Mouse (Mus musculus): Measurements from ENCODE around the gene Bahcc1. TPM values are rescaled to one million over a fixed set of nuclear protein-coding genes. Genes with fewer than 3 reads are reported as not detected.

Gene Bahcc1
- total and polyA plus RNA-seq, 2 experiments from 2014 or later, result 9.1 to 31.1 TPM

DNA sequence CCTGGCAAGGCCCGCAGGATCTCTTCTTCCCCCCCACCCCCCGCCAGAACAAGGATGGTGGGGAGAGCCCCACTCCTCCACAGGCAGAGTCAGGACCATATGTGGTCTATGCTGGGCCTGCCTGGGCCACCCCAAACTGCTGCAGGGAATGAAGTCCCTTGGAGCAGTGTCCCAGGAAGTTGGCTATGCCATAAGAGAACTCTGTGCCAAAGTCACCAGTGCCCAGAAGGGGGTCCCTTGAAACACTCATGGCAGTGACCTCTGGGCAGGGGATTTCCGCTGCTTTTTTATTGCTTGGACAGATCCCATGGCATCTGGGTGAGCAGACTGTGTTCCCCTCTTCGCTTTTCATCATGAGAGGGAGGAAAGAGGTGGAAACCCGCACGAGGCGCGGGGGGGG lies 22.8 kb downstream of the Bahcc1 start:
- ATAC-seq (peak; percentile 3; the same call in 1 of the 2 replicates), DNase-seq (ENCODE audit: low spot score) (peak; percentile 53)
- no peak for TF ChIP-seq CTCF (IDR thresholded peaks at IDR 0.05; ENCODE audit: low read depth)

GRCm38 (mm10) chr11:120256108-120256507 lies 23.4 kb downstream of the Bahcc1 start:
- Histone ChIP-seq H3K9ac (replicated peaks; ENCODE audit: low read length) (no peak overlapping the region), H3K4me3 (ENCODE audit: low read length) (no peak overlapping the region), H3K36me3 (ENCODE audit: insufficient read depth, low read length) (no peaks in the 10 kb centered on the region), H3K4me1 (ENCODE audit: insufficient read depth, low read length) (peaks cover 74% of the 10 kb centered on the region), H3K9me3 (ENCODE audit: low read length) (no peaks in the 10 kb centered on the region), H3K27me3 (ENCODE audit: insufficient read depth, low read length) (no peaks in the 10 kb centered on the region), H3K27ac (no peak overlapping the region), H3K4me2 (ENCODE audit: low read depth, low read length) (no peak overlapping the region)
- DNase-seq (ENCODE audit: low spot score) (peak; percentile 47), ATAC-seq (no peak)
- 42% methylated on average over 5 of the region's 5 CpGs for WGBS
- no peak for TF ChIP-seq CTCF (IDR thresholded peaks at IDR 0.05; ENCODE audit: low read depth)

More for the DNA sequence above, 22.8 kb downstream of the Bahcc1 start:
- 39% methylated on average over 4 of the region's 8 CpGs for WGBS
- Histone ChIP-seq H3K9me3 (ENCODE audit: low read length) (no peaks in the 10 kb centered on the region), H3K4me1 (ENCODE audit: insufficient read depth, low read length) (peaks cover 68% of the 10 kb centered on the region), H3K4me2 (ENCODE audit: low read depth, low read length) (no peak overlapping the region), H3K9ac (replicated peaks; ENCODE audit: low read length) (no peak overlapping the region), H3K27me3 (ENCODE audit: insufficient read depth, low read length) (no peaks in the 10 kb centered on the region), H3K27ac (no peak overlapping the region; the same call in 1 of the 2 replicates), H3K36me3 (ENCODE audit: insufficient read depth, low read length) (no peaks in the 10 kb centered on the region), H3K4me3 (ENCODE audit: low read length) (no peak overlapping the region)

- peaks cover 76% of the 10 kb centered on the region for H3K4me1 ChIP-seq (ENCODE audit: insufficient read depth, low read length)
- WGBS, result 50% methylated on average over 8 of the region's 10 CpGs
- ATAC-seq (no peak), DNase-seq (ENCODE audit: low spot score) (no peak)
- no peak overlapping the region for H3K4me3 ChIP-seq (ENCODE audit: low read length)
- no peak overlapping the region for H3K9ac ChIP-seq (replicated peaks; ENCODE audit: low read length)
- H3K4me2 ChIP-seq (ENCODE audit: low read depth, low read length), result no peak overlapping the region
- no peak overlapping the region for H3K27ac ChIP-seq
- H3K9me3 ChIP-seq (ENCODE audit: low read length), result no peaks in the 10 kb centered on the region
- no peak for TF ChIP-seq CTCF (IDR thresholded peaks at IDR 0.05; ENCODE audit: low read depth)
- no peaks in the 10 kb centered on the region for H3K27me3 ChIP-seq (ENCODE audit: insufficient read depth, low read length)
- H3K36me3 ChIP-seq (ENCODE audit: insufficient read depth, low read length), result no peaks in the 10 kb centered on the region
These were observed 23.8 kb downstream of the Bahcc1 start for GRCm38 (mm10) chr11:120256543-120256942.

DNA sequence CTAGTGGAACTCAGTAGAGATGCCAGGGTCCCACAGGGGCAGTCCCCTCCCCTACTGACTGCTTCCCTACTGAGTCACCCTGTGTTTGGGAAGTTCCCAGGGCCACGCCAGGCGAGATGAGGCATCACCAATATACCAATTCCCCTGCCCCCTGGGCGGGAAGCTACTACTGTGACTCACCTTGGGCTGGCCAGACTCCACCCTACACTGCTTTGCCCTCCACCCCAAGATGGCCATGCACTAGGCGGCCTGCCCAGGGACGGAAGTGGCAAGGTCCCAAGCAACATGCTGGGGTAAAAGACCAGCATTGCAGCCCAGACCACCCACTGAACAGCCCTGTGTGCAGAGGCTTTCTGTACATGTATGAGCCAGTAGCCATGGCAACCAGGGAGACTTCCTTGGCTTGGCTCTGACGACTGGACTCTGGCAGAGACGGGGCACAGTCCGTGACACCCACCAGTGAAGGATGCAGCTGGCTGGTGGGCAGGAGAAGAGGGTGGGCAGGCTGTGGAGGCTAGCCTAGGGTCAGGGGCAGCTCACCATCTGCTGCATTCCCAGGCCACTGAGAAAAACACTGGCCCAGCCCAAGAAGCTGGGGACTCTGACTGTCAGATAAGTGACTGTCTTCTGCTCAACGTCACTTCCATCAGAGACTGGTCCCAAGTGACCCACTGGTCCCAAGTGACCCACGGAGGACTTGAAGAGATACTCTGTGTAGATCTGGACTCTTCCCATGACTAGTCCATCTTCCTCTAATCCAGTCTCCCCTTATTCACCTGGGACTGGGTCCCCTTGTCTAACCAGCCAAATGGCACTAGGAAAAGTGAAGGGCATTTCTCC lies 24.5 kb downstream of the Bahcc1 start:
- H3K9me3 ChIP-seq (ENCODE audit: low read length), result no peaks in the 10 kb centered on the region
- no peak overlapping the region for H3K27ac ChIP-seq
- peaks cover 76% of the 10 kb centered on the region for H3K4me1 ChIP-seq (ENCODE audit: insufficient read depth, low read length)
- H3K4me2 ChIP-seq (ENCODE audit: low read depth, low read length), result no peak overlapping the region
- H3K9ac ChIP-seq (replicated peaks; ENCODE audit: low read length), result no peak overlapping the region
- 0 out of 2 replicates have a peak, but pooled peaks have one; percentile 19 for ATAC-seq
- no peak for TF ChIP-seq CTCF (IDR thresholded peaks at IDR 0.05; ENCODE audit: low read depth)
- H3K36me3 ChIP-seq (ENCODE audit: insufficient read depth, low read length), result no peaks in the 10 kb centered on the region
- no peaks in the 10 kb centered on the region for H3K27me3 ChIP-seq (ENCODE audit: insufficient read depth, low read length)
- no peak overlapping the region for H3K4me3 ChIP-seq (ENCODE audit: low read length)
- DNase-seq (ENCODE audit: low spot score), result peak; percentile 74
- WGBS, result 37% methylated on average over 10 of the region's 10 CpGs

GRCm38 (mm10) chr11:120257911-120258310 lies 25.2 kb downstream of the Bahcc1 start:
- ATAC-seq, result no peak
- WGBS, result 86% methylated on average over 13 of the region's 13 CpGs
- Histone ChIP-seq H3K27ac (no peak overlapping the region), H3K4me3 (ENCODE audit: low read length) (no peak overlapping the region), H3K9me3 (ENCODE audit: low read length) (no peaks in the 10 kb centered on the region), H3K9ac (replicated peaks; ENCODE audit: low read length) (no peak overlapping the region), H3K36me3 (ENCODE audit: insufficient read depth, low read length) (no peaks in the 10 kb centered on the region), H3K4me1 (ENCODE audit: insufficient read depth, low read length) (peaks cover 76% of the 10 kb centered on the region), H3K4me2 (ENCODE audit: low read depth, low read length) (no peak overlapping the region), H3K27me3 (ENCODE audit: insufficient read depth, low read length) (no peaks in the 10 kb centered on the region)
- no peak for DNase-seq (ENCODE audit: low spot score)
- no peak for TF ChIP-seq CTCF (IDR thresholded peaks at IDR 0.05; ENCODE audit: low read depth)

GRCm38 (mm10) chr11:120258896-120259689 lies 26.3 kb downstream of the Bahcc1 start:
- Histone ChIP-seq H3K27ac (no peak overlapping the region; the same call in 1 of the 2 replicates), H3K4me2 (ENCODE audit: low read depth, low read length) (0 out of 2 replicates have a peak overlapping the region, but pooled peaks have one; percentile 6)
- no peak for DNase-seq (ENCODE audit: low spot score)

More at GRCm38 (mm10) chr11:120258896-120259689, 26.3 kb downstream of the Bahcc1 start:
- Histone ChIP-seq H3K9ac (replicated peaks; ENCODE audit: low read length) (no peak overlapping the region), H3K4me3 (ENCODE audit: low read length) (no peak overlapping the region), H3K27me3 (ENCODE audit: insufficient read depth, low read length) (no peaks in the 10 kb centered on the region), H3K36me3 (ENCODE audit: insufficient read depth, low read length) (no peaks in the 10 kb centered on the region), H3K9me3 (ENCODE audit: low read length) (no peaks in the 10 kb centered on the region), H3K4me1 (ENCODE audit: insufficient read depth, low read length) (peaks cover 81% of the 10 kb centered on the region)
- WGBS, result 64% methylated on average over 12 of the region's 12 CpGs
- TF ChIP-seq CTCF (IDR thresholded peaks at IDR 0.05; ENCODE audit: low read depth), result no peak
- no peak for ATAC-seq

Data from hindbrain, postnatal 0 days (tissue).